ENCODE assay signal across 8 mouse cellular contexts in genomic region chr6:31562371-31563080, GRCm38 (mm10). TPM values are rescaled to one million over a fixed set of nuclear protein-coding genes. Genes with fewer than 3 reads are reported as not detected.
DNase-seq lines count a peak whose midpoint lies in the region; ATAC-seq and TF ChIP-seq lines count a peak whose summit lies in the region.

No protein-coding gene starts in this region.

- intact Hi-C loops in gastrocnemius, postnatal 36 days (cut with DNase I): no loop called here

- peak overlapping the region; percentile 85 for H3K4me3 ChIP-seq in forebrain, embryonic 13.5 days
- peak overlapping the region; percentile 62 for H3K4me3 ChIP-seq in intestine, postnatal 0 days (ENCODE audit: low read depth, low read length)
- peak overlapping the region; percentile 77 for H3K4me3 ChIP-seq in midbrain, embryonic 14.5 days (replicated peaks; ENCODE audit: low read depth, low read length)

- H3K27ac ChIP-seq in forebrain, embryonic 13.5 days: no peak overlapping the region
- peak overlapping the region; percentile 1; the same call in 1 of the 2 replicates for H3K27ac ChIP-seq in intestine, postnatal 0 days (ENCODE audit: low read depth, low read length)
- no peak overlapping the region for H3K27ac ChIP-seq in midbrain, embryonic 14.5 days (replicated peaks; ENCODE audit: low read depth, low read length)

- peaks cover 53% of the 10 kb centered on the region for H3K4me1 ChIP-seq in forebrain, embryonic 13.5 days
- 0 out of 2 replicates have a peak, but pooled peaks cover 2% of the 10 kb centered on the region for H3K4me1 ChIP-seq in intestine, postnatal 0 days (replicated peaks; ENCODE audit: control insufficient read depth, insufficient read depth, low read length)
- H3K4me1 ChIP-seq in midbrain, embryonic 14.5 days (ENCODE audit: control insufficient read depth, insufficient read depth, low read length): peaks cover 35% of the 10 kb centered on the region

- no peak for TF ChIP-seq CTCF in intestine, postnatal 0 days (IDR thresholded peaks at IDR 0.05; ENCODE audit: low read depth)

- H3K27me3 ChIP-seq in forebrain, embryonic 13.5 days: no peaks in the 10 kb centered on the region
- H3K27me3 ChIP-seq in intestine, postnatal 0 days (replicated peaks; ENCODE audit: control insufficient read depth, insufficient read depth, low read length): no peaks in the 10 kb centered on the region; the same call in 1 of the 2 replicates
- no peaks in the 10 kb centered on the region for H3K27me3 ChIP-seq in midbrain, embryonic 14.5 days (ENCODE audit: control insufficient read depth, insufficient read depth, low read length)

- ATAC-seq in forebrain, embryonic 13.5 days: no peak
- ATAC-seq in intestine, postnatal 0 days: no peak
- no peak for ATAC-seq in midbrain, embryonic 14.5 days (ENCODE audit: low FRiP score, low TSS enrichment)

- 7% methylated on average over 16 of the region's 16 CpGs for WGBS in forebrain, embryonic 13.5 days
- WGBS in intestine, postnatal 0 days: 14% methylated on average over 16 of the region's 16 CpGs
- 7% methylated on average over 16 of the region's 16 CpGs for WGBS in midbrain, embryonic 14.5 days

- no peaks in the 10 kb centered on the region for H3K36me3 ChIP-seq in forebrain, embryonic 13.5 days (ENCODE audit: poor library complexity, severe bottlenecking)
- no peaks in the 10 kb centered on the region for H3K36me3 ChIP-seq in intestine, postnatal 0 days (ENCODE audit: control insufficient read depth, insufficient read depth)
- no peaks in the 10 kb centered on the region for H3K36me3 ChIP-seq in midbrain, embryonic 14.5 days (ENCODE audit: control insufficient read depth, insufficient read depth, low read length)

- no peaks in the 10 kb centered on the region for H3K9me3 ChIP-seq in forebrain, embryonic 13.5 days (replicated peaks)
- H3K9me3 ChIP-seq in intestine, postnatal 0 days (ENCODE audit: control insufficient read depth): no peaks in the 10 kb centered on the region
- no peaks in the 10 kb centered on the region for H3K9me3 ChIP-seq in midbrain, embryonic 14.5 days (ENCODE audit: control insufficient read depth, low read length)

- peak overlapping the region; percentile 96 for H3K4me2 ChIP-seq in forebrain, embryonic 13.5 days
- peak overlapping the region; percentile 85 for H3K4me2 ChIP-seq in intestine, postnatal 0 days (replicated peaks; ENCODE audit: low read depth)
- peak overlapping the region; percentile 91 for H3K4me2 ChIP-seq in midbrain, embryonic 14.5 days (ENCODE audit: low read length)

- peak overlapping the region; percentile 93 for H3K9ac ChIP-seq in forebrain, embryonic 13.5 days
- peak overlapping the region; percentile 50; the same call in 1 of the 2 replicates for H3K9ac ChIP-seq in intestine, postnatal 0 days (ENCODE audit: low read depth, low read length)
- H3K9ac ChIP-seq in midbrain, embryonic 14.5 days (replicated peaks; ENCODE audit: low read length): peak overlapping the region; percentile 87

- peak; percentile 11 for DNase-seq in kidney, adult 11 months
- no peak for DNase-seq in kidney, adult 8-10 months
- DNase-seq in midbrain, embryonic 14.5 days: peak; percentile 37
- DNase-seq in adrenal gland, adult 2 months: no peak
- no peak for DNase-seq in adrenal gland, adult 18-20 months (ENCODE audit: low spot score in 2 of 2)
- no peak for DNase-seq in gastrocnemius, postnatal 36 days

RNA-seq across cellular contexts. Expression of gene Podxl, which starts 1.3 kb away (rescaled TPM):
- 13.2 and 15.9 TPM in 2 replicates for polyA plus RNA-seq in forebrain, embryonic 13.5 days (2015; fragmentation: Nextera tagmentation; extraction: Ambion mirVana)
- polyA plus RNA-seq in intestine, postnatal 0 days (2015; fragmentation: Nextera tagmentation; extraction: Ambion mirVana): 27.9 and 29.0 TPM in 2 replicates
- 6.7 and 10.3 TPM in 2 replicates for polyA plus RNA-seq in midbrain, embryonic 14.5 days (2014; fragmentation: Nextera tagmentation; extraction: Ambion mirVana)
- 10 to 100 TPM; 41.9 to 80.4 TPM for total RNA-seq in adrenal gland, adult 2 months (2021)
- 50.3 and 56.3 TPM in 2 replicates for polyA plus RNA-seq in adrenal gland, adult 2 months (2012; rRNA removed)
- 10 to 100 TPM; 45.0 to 50.0 TPM for total RNA-seq in adrenal gland, adult 18-20 months (2021)
- 10 to 100 TPM; 15.7 to 20.8 TPM for total RNA-seq in gastrocnemius, postnatal 36 days (2021)

Comparison
In these comparisons a context has a peak if more than half of its experiments do, and no peak if none do; other contexts are left out.
1. DNase-seq: peak in kidney, adult 11 months (single experiment) and midbrain, embryonic 14.5 days (single experiment); none in kidney, adult 8-10 months (0 of 2), adrenal gland, adult 2 months (single experiment), adrenal gland, adult 18-20 months (0 of 2) and gastrocnemius, postnatal 36 days (0 of 2).
2. Peak in every context shown above with its lines, with median percentiles within 50 percentile points of each other: H3K4me2 ChIP-seq, H3K4me3 ChIP-seq and H3K9ac ChIP-seq.